Mouse (Mus musculus) embryo, embryonic 9.5 days (tissue): ENCODE results near the gene Olfr96.
"Not testable (repeated sequence)": the region's sequence is repeated elsewhere in the genome, so short reads cannot be mapped to it uniquely, and the experiment has no call there.

Source experiments
- DNase-seq: peaks from one replicate; pipeline ENCODE4 v3.0.0-alpha.2; 2017; ENCODE audit errors: extremely low spot score

Gene Olfr96

DNA sequence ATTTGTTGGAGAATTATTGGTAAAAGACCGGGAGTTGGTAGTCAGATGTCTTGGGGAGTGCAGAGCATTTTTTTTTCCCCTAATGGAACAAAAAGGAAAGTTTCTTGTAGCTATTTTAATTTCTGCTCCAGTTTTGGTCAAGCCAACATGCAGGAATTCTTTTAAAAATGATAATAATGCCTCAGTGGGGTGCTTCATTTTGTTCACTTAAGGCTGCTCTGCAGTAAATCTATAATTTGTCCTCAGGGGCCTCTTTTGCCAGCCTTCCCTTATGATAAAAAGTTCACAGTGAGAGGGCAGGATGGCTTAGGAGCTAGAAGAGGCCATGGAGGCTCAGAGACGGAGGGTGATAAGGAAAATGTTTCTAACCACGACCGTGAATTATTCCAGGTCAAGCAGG is at the start of gene Olfr96:
Olfr96 (plus strand) TSS at position 301 of the 400 bp plus-strand sequence.
- no peak for DNase-seq

- no peak for DNase-seq
These were observed 34.5 kb upstream of the Olfr96 start for GRCm38 (mm10) chr17:37185474-37185873.

- DNase-seq, result peak; percentile 18
These were observed 29.2 kb upstream of the Olfr96 start for GRCm38 (mm10) chr17:37190711-37191110.

- DNase-seq, result no peak
These were observed 26.9 kb upstream of the Olfr96 start for GRCm38 (mm10) chr17:37193032-37193431.

DNA sequence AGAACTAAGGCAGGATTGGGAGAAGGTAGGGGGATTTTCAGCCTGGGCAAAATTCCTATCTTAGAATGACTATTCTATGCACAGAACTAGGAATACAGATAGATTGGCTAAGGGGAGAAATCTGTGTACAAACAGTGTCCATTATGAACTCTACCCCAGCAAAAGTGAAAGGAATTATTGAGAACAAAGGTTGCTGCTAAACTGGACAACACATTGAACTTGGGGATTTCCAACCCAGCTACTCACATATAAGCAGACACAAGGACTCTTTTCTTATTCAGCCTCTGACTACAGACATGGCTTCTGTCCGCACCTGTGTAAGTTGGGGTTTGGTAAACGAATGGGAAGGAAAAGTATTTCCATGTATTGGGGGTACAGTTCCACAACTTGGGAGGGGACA is 26.3 kb upstream of the Olfr96 start, which contains the start of gene Ubd:
Ubd (plus strand) TSS at position 237 of the 400 bp plus-strand sequence.
- no peak for DNase-seq

- no peak for DNase-seq
These were observed 25.2 kb upstream of the Olfr96 start for GRCm38 (mm10) chr17:37194782-37195181.

DNA sequence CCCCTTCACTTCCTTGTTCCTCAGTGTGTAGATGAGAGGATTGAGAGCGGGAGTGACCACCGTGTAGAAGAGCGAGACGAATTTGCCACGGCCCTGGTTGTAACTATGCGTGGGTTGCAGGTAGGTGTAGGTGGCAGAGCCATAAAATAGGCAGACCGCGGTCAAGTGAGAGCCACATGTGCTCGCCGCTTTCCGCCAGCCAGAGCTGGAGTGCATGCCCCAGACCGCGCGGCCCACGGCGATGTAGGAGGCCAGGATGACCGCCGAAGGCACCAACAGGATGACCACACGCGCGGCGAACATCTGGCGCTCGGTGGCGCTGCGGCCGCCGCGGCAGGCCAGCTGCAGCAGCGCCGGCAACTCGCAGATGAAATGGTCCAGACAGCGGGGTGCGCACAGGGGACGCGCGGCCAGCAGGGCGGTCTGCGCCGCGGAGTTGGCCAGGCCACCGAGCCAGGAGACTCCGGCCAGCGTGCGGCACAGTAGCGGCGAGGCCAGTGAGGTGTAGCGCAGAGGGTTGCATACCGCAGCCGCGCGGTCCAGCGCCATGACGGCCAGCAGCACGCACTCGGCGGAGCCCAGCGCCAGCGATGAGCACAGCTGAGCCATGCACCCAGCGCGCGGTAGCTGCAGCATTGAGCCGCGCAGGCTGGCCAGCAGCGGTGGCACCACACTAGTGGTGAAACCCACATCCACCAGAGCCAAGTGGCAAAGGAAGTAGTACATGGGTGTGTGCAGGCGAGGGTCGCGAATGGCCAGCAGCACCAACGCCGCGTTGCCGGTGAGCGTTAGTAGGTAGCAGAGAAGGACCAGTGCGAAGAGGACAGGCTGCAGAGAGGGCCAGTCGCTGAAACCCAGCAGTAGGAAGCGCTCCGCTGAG is 22.9 kb upstream of the Olfr96 start:
- peak; percentile 76 for DNase-seq

DNA sequence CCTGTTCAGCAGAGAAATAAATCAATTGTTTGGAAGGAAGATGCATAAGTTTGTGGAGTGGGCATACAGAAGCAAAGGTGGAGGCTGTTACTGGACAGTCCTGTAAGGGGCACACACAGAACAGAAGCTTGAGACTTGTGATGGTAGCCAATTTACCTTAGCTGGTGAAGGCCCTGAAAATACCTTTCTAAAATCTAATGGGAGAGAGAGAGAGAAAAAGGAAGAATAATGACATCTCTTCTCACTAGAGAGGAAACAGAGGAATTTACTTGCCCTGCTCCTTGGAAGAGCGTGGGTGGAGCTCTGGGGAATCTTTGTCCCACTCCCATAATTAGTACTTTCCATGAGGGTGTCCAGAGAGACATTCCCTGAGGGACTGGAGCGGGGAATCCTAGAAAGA is 19.1 kb upstream of the Olfr96 start, which contains the start of gene Olfr94:
Olfr94 (minus strand) TSS at position 101 of the 400 bp plus-strand sequence.
- no peak for DNase-seq

GRCm38 (mm10) chr17:37203206-37203916 is 16.6 kb upstream of the Olfr96 start:
- peak; percentile 76 for DNase-seq

DNA sequence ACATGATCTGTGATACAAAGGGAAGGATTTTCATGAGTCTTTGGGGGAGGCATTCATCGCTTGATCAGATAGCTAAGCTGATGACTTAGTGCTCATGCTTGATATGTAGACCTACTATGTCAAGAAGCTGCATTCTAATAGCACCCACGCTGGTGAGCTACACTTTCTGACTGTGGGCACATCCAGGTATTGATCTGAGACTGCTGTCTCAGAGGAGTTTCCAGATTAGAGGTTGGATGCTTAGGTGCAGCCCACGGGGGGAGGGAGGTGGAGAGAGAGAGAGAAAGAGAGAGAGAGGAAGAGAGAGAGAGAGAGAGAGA is 16.1 kb upstream of the Olfr96 start:
- DNase-seq, result no peak

GRCm38 (mm10) chr17:37210884-37211768 is 8.8 kb upstream of the Olfr96 start:
- DNase-seq, result peak; percentile 23

GRCm38 (mm10) chr17:37213018-37213417 is 6.9 kb upstream of the Olfr96 start, which contains the start of gene Olfr95:
TSS of gene Olfr95 (minus strand) at chr17:37213118.
- DNase-seq, result no peak

DNA sequence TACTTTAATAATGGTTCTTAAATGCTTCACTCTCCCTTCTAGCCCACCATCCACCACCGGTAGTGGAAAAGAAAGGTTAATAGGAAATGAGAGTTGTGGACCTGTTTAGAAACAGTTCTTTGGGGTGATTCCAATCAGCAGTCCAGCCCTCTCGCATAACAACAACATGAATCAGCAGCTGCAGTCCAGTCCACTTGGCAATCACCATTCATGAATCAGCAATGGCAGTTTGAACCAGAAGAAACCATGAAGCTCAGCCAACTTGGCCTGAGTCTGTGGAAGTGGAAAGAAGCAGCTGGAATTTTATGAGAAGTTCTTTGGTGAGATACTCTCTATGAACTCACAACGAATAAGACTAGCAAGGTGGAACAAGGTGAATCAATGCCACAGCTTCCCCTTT is 1.5 kb upstream of the Olfr96 start:
- no peak for DNase-seq

DNA sequence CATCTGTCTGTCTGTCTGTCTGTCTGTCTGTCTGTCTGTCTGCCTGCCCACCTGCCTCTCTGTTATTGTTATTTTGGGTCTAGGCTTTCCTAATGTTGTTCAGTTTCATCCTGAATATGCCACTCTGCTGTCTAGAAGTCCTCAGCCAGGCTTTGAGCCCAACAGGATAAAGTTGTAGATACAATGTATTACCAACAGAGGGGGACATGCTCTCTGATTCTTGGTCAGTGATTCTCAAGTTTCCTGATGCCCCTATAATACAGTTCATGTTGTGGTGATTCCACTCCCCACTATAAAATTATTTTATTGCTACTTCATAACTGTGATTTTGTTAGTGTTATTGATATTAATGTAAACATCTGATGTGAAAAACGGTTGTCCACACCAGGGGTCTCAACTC is 1.9 kb downstream of the Olfr96 start:
- no peak for DNase-seq

- DNase-seq, result not testable (repeated sequence)
These were observed 17.3 kb downstream of the Olfr96 start, which contains the start of gene Olfr97 for GRCm38 (mm10) chr17:37237230-37237629. TSS of gene Olfr97 (minus strand) at chr17:37237330.

DNA sequence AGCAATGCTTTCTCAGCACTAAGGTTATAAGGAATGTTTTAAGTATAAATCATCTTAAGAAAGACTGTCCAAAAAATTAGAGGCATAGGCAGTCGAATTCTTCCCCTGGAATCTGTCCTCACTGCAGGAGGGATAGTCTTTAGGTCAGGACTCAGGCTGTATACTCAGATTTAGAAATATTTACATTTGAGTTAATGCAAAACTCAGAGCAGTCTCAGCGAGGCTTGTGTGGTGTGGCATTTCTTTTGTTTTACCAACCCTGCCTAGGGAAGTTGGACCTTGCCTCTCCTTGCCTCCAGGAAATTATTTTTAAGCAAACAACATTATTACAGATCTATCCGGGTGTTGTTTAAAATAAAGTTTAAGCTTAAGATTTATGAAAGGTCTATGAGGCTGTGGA is 22.3 kb downstream of the Olfr96 start:
- DNase-seq, result no peak

- peak; percentile 10 for DNase-seq
These were observed 26.8 kb downstream of the Olfr96 start for GRCm38 (mm10) chr17:37246715-37247114.

DNA sequence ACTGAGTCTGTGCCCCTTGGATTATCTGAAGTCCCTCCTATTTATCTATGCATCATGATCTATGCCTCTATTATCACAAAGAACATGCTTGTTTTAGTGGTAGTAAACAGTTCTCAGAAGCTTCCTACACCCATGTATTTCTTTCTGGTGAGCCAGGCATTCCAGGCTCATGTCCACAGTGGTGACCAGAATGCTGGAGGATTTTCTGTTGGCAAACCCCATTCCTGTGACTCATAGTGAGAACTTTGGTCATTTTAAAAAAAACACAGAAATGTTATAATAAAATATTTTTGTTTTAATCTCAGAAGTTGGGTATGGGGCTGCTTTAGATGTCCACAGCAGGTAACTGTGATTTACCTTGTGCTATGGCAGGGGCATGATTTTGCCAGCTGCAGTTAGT is 29.5 kb downstream of the Olfr96 start:
- no peak for DNase-seq

DNA sequence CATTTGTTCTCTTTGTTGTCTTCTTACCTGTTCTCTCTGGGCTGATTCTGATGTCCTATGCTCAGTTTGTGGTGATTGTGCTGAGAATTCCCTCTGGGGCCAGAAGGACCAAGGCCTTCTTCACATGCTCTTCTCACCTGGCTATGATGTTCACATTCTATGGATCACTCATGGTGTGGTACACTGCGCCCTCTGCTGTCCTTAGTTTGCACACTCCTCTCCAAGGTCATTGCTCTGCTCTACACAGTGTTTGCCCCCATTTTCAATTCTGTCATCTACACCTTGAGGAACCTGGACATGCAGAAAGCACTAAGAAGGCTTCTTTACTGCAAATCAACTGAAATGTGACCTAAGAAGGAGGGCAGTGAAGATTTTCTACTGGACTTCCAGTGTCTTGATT is 30.6 kb downstream of the Olfr96 start:
- no peak for DNase-seq

- no peak for DNase-seq
These were observed 43.7 kb downstream of the Olfr96 start, which contains the start of gene Olfr98 for GRCm38 (mm10) chr17:37263626-37264025. TSS of gene Olfr98 (minus strand) at chr17:37263749.

- DNase-seq, result peak; percentile 90
These were observed 50.2 kb downstream of the Olfr96 start, which contains the start of gene H2-M3 for GRCm38 (mm10) chr17:37270058-37270701. TSS of gene H2-M3 (plus strand) at chr17:37270220.
